ENCODE assay signal across 12 mouse cellular contexts in the genomic region with DNA sequence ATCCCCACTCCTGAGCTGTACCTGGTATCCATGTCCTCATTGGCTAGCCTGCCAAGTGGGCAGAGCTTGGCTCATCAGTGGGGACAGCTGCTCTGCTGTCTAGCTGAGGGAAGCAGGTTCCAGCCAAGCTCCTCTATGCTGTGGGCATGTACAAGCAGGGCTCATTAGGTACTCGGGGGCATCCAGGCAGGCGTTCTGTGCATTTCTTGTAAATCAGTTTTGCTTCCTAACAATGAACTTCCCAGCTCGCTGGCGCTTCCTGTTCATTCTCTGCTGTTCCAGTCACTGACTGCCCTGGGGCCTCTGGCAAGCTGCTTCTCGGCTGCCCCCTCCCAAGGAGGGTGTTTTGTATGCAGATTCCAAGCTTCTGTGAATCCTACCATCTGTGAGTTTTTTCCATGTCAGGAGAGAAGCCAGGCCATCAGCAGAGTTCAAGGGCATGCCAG.
DNase-seq lines count a peak whose midpoint lies in the region; ATAC-seq and TF ChIP-seq lines count a peak whose summit lies in the region.
"Had no signal": no experiment of that assay in that cellular context is flagged by ENCODE, and none has a peak within 500 bp of the region (broad histone marks: within the 10 kb centered on the region; RNA-seq: fewer than 3 reads in every experiment).

No protein-coding gene starts in this region.

- peaks cover 7% of the 10 kb centered on the region; the same call in 1 of the 2 replicates for H3K4me1 ChIP-seq in forebrain, embryonic 13.5 days
- no peaks in the 10 kb centered on the region for H3K4me1 ChIP-seq in forebrain, embryonic 11.5 days (replicated peaks; ENCODE audit: control insufficient read depth, insufficient read depth, low read length)
- H3K4me1 ChIP-seq: limb, embryonic 15.5 days had no signal

- H3K27ac ChIP-seq in forebrain, embryonic 13.5 days: no peak overlapping the region
- no peak overlapping the region for H3K27ac ChIP-seq in forebrain, embryonic 11.5 days (ENCODE audit: low read depth, low read length)
- H3K27ac ChIP-seq in layer of hippocampus, adult 2 months: peak overlapping the region; percentile 28; the same call in 1 of the 2 replicates
- H3K27ac ChIP-seq: limb, embryonic 15.5 days had no signal

- 45% methylated on average over 5 of the region's 5 CpGs for WGBS in forebrain, embryonic 13.5 days
- 65% methylated on average over 5 of the region's 5 CpGs for WGBS in forebrain, embryonic 11.5 days

- peak; percentile 83 for ATAC-seq in forebrain, embryonic 13.5 days
- no peak for ATAC-seq in forebrain, embryonic 11.5 days (replicated peaks; ENCODE audit: low FRiP score)

- intact Hi-C loops in gastrocnemius, postnatal 14 days (cut with DNase I; ENCODE audit: low total_unique reads): no loop called here

- DNase-seq in forebrain, embryonic 11.5 days (ENCODE audit: low spot score): no peak
- no peak for DNase-seq in layer of hippocampus, adult 2 months (ENCODE audit: low spot score in 2 of 2)
- DNase-seq in layer of hippocampus, postnatal 36 days: no peak
- DNase-seq in Muller cell, postnatal 12 days (ENCODE audit: inconsistent ontology term): peak; percentile 62
- DNase-seq in cerebellum, postnatal 10 days: peak; percentile 89 to 91
- DNase-seq in gastrocnemius, postnatal 14 days: no peak
- DNase-seq in thymus, postnatal 14 days: no peak
- DNase-seq: kidney, adult 18-20 months; layer of hippocampus, adult 9-11 months; lung, postnatal 10 days had no signal

- H3K4me2 ChIP-seq in forebrain, embryonic 13.5 days: no peak overlapping the region
- H3K4me2 ChIP-seq in forebrain, embryonic 11.5 days (ENCODE audit: low read depth, low read length, severe bottlenecking): no peak overlapping the region
- H3K4me2 ChIP-seq: limb, embryonic 15.5 days had no signal

- no peak for TF ChIP-seq CTCF in layer of hippocampus, adult 2 months (conservative IDR thresholded peaks at IDR 0.05)

- H3K36me3 ChIP-seq in forebrain, embryonic 13.5 days (ENCODE audit: poor library complexity, severe bottlenecking): no peaks in the 10 kb centered on the region
- H3K36me3 ChIP-seq in forebrain, embryonic 11.5 days (ENCODE audit: control insufficient read depth, insufficient read depth, low read length): no peaks in the 10 kb centered on the region
- H3K36me3 ChIP-seq: limb, embryonic 15.5 days had no signal

- H3K9me3 ChIP-seq in forebrain, embryonic 13.5 days (replicated peaks): no peaks in the 10 kb centered on the region
- no peaks in the 10 kb centered on the region for H3K9me3 ChIP-seq in forebrain, embryonic 11.5 days (ENCODE audit: control insufficient read depth, low read length)
- H3K9me3 ChIP-seq: limb, embryonic 15.5 days had no signal

- H3K4me3 ChIP-seq in forebrain, embryonic 13.5 days: no peak overlapping the region
- no peak overlapping the region for H3K4me3 ChIP-seq in forebrain, embryonic 11.5 days (ENCODE audit: low read depth, low read length)
- no peak overlapping the region for H3K4me3 ChIP-seq in layer of hippocampus, adult 2 months
- H3K4me3 ChIP-seq: limb, embryonic 15.5 days had no signal

- H3K9ac ChIP-seq in forebrain, embryonic 13.5 days: no peak overlapping the region
- no peak overlapping the region for H3K9ac ChIP-seq in forebrain, embryonic 11.5 days (ENCODE audit: low read length)
- H3K9ac ChIP-seq: limb, embryonic 15.5 days had no signal

- H3K27me3 ChIP-seq in forebrain, embryonic 13.5 days: no peaks in the 10 kb centered on the region
- no peaks in the 10 kb centered on the region for H3K27me3 ChIP-seq in forebrain, embryonic 11.5 days (ENCODE audit: control insufficient read depth, insufficient read depth, low read length)
- H3K27me3 ChIP-seq: limb, embryonic 15.5 days had no signal

Comparison
In these comparisons a context has a peak if more than half of its experiments do, and no peak if none do; other contexts are left out.
1. DNase-seq: peak in Muller cell, postnatal 12 days (single experiment) and cerebellum, postnatal 10 days (2 of 2); none in forebrain, embryonic 11.5 days (single experiment), layer of hippocampus, adult 2 months (0 of 2), layer of hippocampus, postnatal 36 days (0 of 2), gastrocnemius, postnatal 14 days (single experiment) and thymus, postnatal 14 days (single experiment).